Mouse (Mus musculus): Measurements from ENCODE around the gene Tmsb15l.

DNA sequence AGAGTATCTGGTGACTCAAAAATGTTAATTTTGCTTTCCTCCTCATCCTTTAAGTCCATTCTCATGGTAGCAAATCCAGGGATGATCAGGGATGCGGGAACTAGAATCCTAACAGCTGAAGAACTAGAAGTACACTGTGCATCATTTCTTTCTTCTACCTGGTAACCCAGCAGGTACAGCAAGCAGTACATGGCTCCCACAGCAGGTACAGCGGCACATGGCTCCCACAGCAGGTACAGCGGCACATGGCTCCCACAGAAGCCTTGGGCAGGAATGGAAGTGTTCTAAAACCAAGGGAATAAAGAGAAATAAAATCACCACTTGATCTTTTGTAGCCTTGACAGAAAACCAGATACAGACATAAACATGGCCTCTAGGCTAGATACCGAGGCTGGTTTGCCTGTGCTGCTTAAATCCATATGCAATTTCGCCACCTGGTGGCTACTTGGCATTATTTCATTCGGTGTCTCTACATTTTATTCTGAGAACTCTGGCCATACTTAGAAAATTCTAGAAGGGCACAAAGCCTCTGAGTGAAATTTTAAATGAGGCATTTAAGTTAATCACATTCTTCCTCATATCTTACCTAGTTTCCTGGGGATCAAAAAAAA, 38.5 kb upstream of the Tmsb15l start:
- peak; percentile 69 for TF ChIP-seq CTCF (IDR thresholded peaks at IDR 0.05)
- no peak for TF ChIP-seq EP300 (IDR thresholded peaks at IDR 0.05)

All from lung, postnatal 0 days (tissue).